Mouse (Mus musculus): Measurements from ENCODE around the gene Meox1. TPM values are rescaled to one million over a fixed set of nuclear protein-coding genes. Genes with fewer than 3 reads are reported as not detected.
A peak's percentile ranks its signal among the peaks of the same experiment; 100 is the strongest.

Meox1 gene
- total RNA-seq, 2 experiments from 2014 or later = 3.5 to 6.1 TPM

- DNase-seq = peak; percentile 59
These were observed 43.1 kb downstream of the Meox1 start for GRCm38 (mm10) chr11:101851042-101851441.

DNA sequence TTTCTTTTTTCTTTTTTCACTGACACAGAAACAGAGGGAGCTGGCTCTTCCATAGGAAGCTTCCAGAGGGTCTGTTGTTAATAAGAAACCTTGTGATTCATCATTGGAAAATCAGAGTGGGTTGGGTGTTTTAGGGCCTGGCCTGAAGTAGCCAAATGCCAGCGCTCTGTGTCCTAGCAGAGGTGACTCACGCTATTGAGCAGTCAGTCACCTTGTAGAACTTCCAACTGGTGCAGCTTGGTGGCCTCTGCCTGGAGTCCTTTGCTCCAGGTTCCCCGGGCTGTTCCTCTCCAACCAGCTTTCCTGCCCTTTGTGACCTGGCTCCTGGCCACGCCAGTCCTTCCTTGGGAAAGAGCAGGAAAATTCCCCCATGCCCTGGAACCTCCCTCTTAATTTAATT, 44.9 kb downstream of the Meox1 start:
- DNase-seq = peak; percentile 57

DNA sequence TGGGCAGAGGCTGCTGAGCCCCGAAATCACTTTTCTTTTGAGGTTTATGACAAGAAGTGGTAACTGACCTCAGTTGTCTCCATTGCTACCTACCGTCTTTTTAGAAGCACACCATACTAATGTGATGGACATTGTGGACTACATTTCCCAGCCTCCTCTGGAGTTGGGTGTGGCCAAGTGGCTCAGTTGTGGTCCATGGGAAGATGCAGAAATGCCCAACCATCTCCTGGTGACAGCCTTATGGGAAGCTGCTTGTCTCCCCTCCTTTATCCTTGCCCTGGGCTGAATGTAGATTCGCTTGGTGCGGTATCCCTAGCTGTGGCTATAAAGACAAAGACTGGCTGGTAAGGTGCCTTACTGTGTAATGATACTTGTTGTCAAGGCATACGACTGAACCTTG, 46.7 kb downstream of the Meox1 start:
- no peak for DNase-seq

DNA sequence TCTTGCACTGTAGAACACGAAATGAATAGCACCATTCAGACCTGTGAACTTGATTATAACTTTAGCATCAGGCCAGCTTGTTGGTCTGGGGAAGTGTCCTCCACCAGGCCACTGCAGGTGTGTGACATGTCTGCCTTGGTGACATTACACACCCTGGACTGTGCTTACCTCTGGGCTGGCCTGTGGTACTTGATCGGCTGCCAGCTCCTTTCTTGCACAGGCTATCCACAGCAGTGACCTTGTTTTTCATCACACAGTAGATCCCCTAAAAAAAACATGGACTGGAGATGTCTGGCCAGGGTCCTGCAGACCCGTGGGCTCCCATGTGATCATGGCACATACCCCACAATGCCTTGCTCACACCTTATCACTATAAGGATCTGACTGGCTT, 51.4 kb downstream of the Meox1 start:
- DNase-seq = no peak

DNA sequence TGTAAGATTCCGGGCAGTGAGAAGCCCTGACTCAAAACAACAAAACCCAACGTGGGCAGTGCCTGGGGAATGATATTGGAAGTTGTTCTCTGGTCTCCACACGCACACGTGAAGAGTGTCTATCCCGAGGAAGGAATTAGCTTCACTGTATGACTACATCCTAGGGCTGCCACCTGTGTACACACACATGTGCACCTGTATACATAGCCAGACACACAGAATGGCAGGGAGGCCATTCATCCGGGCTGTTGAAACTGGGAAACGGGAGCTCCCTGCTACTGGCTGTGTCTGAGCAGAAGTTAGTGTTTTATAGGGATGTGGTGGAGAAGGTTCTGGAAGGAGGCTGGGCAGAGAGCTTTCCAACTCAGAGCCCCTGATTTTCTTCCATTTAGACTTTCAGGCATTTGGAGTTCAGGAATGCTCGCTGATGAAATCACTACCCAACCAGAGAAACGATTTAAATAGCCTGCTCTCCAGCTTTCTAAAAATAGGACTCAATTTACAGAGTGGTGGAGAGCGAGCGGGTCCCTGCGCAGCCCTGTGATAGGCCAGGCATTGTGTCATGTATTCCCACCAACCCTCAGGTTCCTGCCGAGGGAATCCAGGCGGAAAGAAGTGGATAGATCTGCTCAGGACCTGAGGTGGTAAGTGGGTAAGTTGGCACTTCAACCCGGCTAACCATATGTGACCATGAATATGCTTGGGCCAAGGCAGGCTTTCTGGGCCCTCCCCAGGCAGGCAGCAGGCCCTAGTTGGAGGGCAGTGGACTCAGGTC, 52.0 kb downstream of the Meox1 start:
- DNase-seq = no peak

DNA sequence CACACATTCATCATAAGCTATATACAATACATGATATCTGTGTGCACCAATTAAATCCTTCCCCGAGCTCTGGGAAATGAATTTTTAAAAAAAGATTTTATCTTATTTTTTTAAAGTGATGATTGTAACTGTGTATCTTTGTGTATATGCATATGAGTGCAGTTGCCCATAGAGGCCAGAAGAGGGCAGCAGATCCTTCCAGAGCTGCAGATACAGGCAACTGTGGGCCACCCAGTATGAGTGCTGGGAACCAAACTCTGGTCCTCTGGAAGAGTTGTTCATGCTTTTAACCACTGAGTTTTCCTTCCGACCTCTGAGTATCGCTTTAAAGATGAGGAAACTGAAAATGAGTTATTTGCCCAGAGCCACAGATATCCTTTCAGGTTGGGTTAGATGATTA, 53.8 kb downstream of the Meox1 start:
- no peak for DNase-seq

GRCm38 (mm10) chr11:101839426-101839825, 54.7 kb downstream of the Meox1 start:
- DNase-seq = peak; percentile 40

- DNase-seq = no peak
These were observed 62.2 kb downstream of the Meox1 start for GRCm38 (mm10) chr11:101832001-101832400.

- no peak for DNase-seq
These were observed 63.6 kb downstream of the Meox1 start for GRCm38 (mm10) chr11:101830616-101831015.

DNA sequence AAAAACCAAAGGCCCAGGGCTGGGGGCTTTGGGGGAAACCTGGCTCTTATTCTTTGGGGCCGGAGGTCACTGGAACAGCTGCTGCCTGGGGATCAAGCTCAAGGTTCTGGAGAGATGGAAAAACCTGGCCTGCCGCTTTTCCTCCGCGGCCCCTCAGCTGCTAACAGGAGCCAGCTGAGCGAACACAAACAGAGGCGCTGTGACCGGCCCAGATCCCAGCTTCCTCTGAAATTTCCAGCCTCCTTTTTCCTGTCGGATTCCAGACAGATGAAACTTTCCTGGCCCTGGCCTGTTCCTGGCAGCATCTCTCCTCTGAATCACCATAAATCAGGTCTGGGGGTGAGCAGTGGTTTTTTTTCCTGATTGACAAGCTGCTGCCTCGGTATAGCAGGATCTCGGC, 64.1 kb downstream of the Meox1 start:
- DNase-seq = peak; percentile 73

- DNase-seq = no peak
These were observed 65.5 kb downstream of the Meox1 start for GRCm38 (mm10) chr11:101828718-101829117.

Other genes with a start within 250 kb of the Meox1 start
- 1 to 10 TPM; 5.7 to 5.8 TPM for gene Arl4d, start 228.8 kb downstream of the Meox1 start, total RNA-seq (2021)
- gene Dhx8, start 161.5 kb downstream of the Meox1 start, total RNA-seq (2021) = 10 to 100 TPM; 12.4 TPM
- gene Etv4, start 109.0 kb downstream of the Meox1 start, total RNA-seq (2021) = 1 to 10 TPM; 5.7 to 6.1 TPM
- gene Sost, start 72.6 kb upstream of the Meox1 start, total RNA-seq (2021) = not detected
- gene Cfap97d1, start 89.9 kb upstream of the Meox1 start, total RNA-seq (2021) = not detected
- 100 to 1,000 TPM; 134 to 137 TPM for gene Dusp3, start 92.6 kb upstream of the Meox1 start, total RNA-seq (2021)
- 10 to 100 TPM; 17.6 to 29.5 TPM for gene Mpp3, start 134.1 kb upstream of the Meox1 start, total RNA-seq (2021)
- gene Cd300lg, start 147.1 kb upstream of the Meox1 start, total RNA-seq (2021) = 10 to 100 TPM; 13.1 to 16.5 TPM
- 1 to 10 TPM; 1.2 to 2.1 TPM for gene Mpp2, start 194.1 kb upstream of the Meox1 start, total RNA-seq (2021)
- gene Ppy, start 206.9 kb upstream of the Meox1 start, total RNA-seq (2021) = not detected
- gene Pyy, start 213.5 kb upstream of the Meox1 start, total RNA-seq (2021) = not detected

Measured in gastrocnemius, postnatal 25 days (tissue).